Mouse (Mus musculus) forebrain, embryonic 10.5 days (tissue): ENCODE data around the gene Nlrc5. TPM values are rescaled to one million over a fixed set of nuclear protein-coding genes. Genes with fewer than 3 reads are reported as not detected.

Source experiments
- DNase-seq: peaks from one replicate; pipeline ENCODE4 v3.0.0-alpha.2; 2017; ENCODE audit warnings: low spot score; ENCODE audit errors: extremely low spot score
- H3K27ac ChIP-seq: fragments of 300-500 bp; sonication (generic); 2 replicates; pipeline ENCODE4 v1.5.1; 2016; ENCODE audit warnings: mild to moderate bottlenecking
- H3K27me3 ChIP-seq: fragments of 300-500 bp; sonication (generic); 2 replicates; pipeline ENCODE4 v1.6.1; 2016; ENCODE audit warnings: mild to moderate bottlenecking; ENCODE audit not compliant: poor library complexity, severe bottlenecking
- H3K36me3 ChIP-seq: fragments of 300-500 bp; sonication (generic); replicated peaks from 2 replicates; pipeline ENCODE4 v1.6.1; 2016; ENCODE audit warnings: mild to moderate bottlenecking, moderate library complexity
- H3K4me1 ChIP-seq: fragments of 300-500 bp; sonication (generic); 2 replicates; pipeline ENCODE4 v1.6.1; 2016
- H3K4me3 ChIP-seq: fragments of 300-500 bp; sonication (generic); 2 replicates; pipeline ENCODE4 v1.5.1; 2016; ENCODE audit warnings: mild to moderate bottlenecking, moderate library complexity
- H3K9me3 ChIP-seq: fragments of 300-500 bp; sonication (generic); 2 replicates; pipeline ENCODE4 v1.6.1; 2016; ENCODE audit warnings: mild to moderate bottlenecking, moderate library complexity
- WGBS: fragments of 180-500 bp; shearing (Covaris S2); methylation state at CpG from one replicate; pipeline ENCODE4 v1.1.7; 2016; 5-methylcytosine and 5-hydroxymethylcytosine counted together
- polyA plus RNA-seq: library from polyadenylated mRNA; unstranded; fragments of >200 nt; fragmentation: Nextera tagmentation; extraction: Ambion mirVana; gene quantifications from 2 replicates; pipeline ENCODE4 v1.2.1, GENCODE M21; 2016

Gene Nlrc5
- polyA plus RNA-seq, 1 experiment from 2014 or later, result 0.25 TPM

GRCm38 (mm10) chr8:94482051-94482450, 47.9 kb downstream of the Nlrc5 start:
- WGBS, result 13% methylated on average over 6 of the region's 6 CpGs

DNA sequence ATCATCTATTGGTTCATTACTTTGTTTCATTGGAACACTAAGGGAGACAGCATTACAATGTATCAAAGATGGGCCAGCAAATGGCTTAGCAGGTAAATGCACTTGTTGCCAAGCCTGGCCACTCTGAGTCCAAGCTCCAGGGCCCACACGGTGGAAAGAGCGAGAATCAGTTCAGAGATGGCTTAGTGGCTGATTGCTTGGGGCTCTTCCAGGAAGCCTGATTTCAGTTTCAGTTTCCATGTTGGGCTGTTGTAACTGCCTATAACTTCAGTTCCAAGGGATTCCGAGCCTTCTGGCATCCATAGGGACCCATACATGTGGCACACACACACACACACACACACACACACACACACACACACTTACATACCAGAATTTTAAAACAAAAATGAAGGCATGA, 51.1 kb downstream of the Nlrc5 start:
- DNase-seq, result no peak
- H3K36me3 ChIP-seq, result no peaks in the 10 kb centered on the region
- H3K27me3 ChIP-seq, result no peaks in the 10 kb centered on the region
- WGBS, result 76% methylated on average over 3 of the region's 3 CpGs
- no peak overlapping the region for H3K4me3 ChIP-seq
- H3K27ac ChIP-seq, result no peak overlapping the region
- H3K4me1 ChIP-seq, result peaks cover 3% of the 10 kb centered on the region; the same call in 1 of the 2 replicates
- H3K9me3 ChIP-seq, result no peaks in the 10 kb centered on the region

More at GRCm38 (mm10) chr8:94482051-94482450, 47.9 kb downstream of the Nlrc5 start:
- H3K4me3 ChIP-seq, result no peak overlapping the region
- no peaks in the 10 kb centered on the region for H3K36me3 ChIP-seq
- H3K4me1 ChIP-seq, result peaks cover 3% of the 10 kb centered on the region; the same call in 1 of the 2 replicates
- no peak overlapping the region for H3K27ac ChIP-seq
- no peaks in the 10 kb centered on the region for H3K9me3 ChIP-seq
- DNase-seq, result no peak
- H3K27me3 ChIP-seq, result no peaks in the 10 kb centered on the region

- Histone ChIP-seq H3K9me3 (no peaks in the 10 kb centered on the region), H3K4me3 (no peak overlapping the region), H3K36me3 (no peaks in the 10 kb centered on the region), H3K4me1 (peaks cover 3% of the 10 kb centered on the region; the same call in 1 of the 2 replicates), H3K27ac (no peak overlapping the region), H3K27me3 (no peaks in the 10 kb centered on the region)
- DNase-seq, result peak; percentile 29
- 19% methylated on average over 2 of the region's 2 CpGs for WGBS
Observed at GRCm38 (mm10) chr8:94485882-94486281, 51.7 kb downstream of the Nlrc5 start.

DNA sequence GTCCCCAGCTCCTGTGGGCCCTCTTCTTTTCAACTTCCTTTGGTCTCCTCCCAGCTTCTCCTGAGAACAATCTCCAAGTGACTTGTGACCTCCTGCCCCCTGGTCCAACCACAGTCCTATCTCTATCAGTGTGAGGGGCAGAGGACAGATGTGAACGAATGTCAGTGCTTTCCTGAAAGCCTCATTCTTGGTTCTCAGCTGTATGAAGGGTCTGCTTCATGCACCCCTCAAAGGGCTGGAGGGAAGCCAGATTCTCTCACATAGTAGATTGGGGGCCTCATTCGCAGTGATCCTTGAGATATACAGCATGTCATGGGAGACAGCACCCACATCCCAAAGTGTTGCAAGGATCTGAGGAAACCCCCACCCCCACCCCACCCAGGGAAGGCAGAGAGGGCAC, 53.9 kb downstream of the Nlrc5 start:
- Histone ChIP-seq H3K9me3 (no peaks in the 10 kb centered on the region), H3K36me3 (no peaks in the 10 kb centered on the region), H3K27ac (no peak overlapping the region), H3K4me3 (no peak overlapping the region), H3K27me3 (no peaks in the 10 kb centered on the region; the same call in 1 of the 2 replicates), H3K4me1 (peaks cover 16% of the 10 kb centered on the region)
- 71% methylated on average over 2 of the region's 2 CpGs for WGBS
- no peak for DNase-seq

DNA sequence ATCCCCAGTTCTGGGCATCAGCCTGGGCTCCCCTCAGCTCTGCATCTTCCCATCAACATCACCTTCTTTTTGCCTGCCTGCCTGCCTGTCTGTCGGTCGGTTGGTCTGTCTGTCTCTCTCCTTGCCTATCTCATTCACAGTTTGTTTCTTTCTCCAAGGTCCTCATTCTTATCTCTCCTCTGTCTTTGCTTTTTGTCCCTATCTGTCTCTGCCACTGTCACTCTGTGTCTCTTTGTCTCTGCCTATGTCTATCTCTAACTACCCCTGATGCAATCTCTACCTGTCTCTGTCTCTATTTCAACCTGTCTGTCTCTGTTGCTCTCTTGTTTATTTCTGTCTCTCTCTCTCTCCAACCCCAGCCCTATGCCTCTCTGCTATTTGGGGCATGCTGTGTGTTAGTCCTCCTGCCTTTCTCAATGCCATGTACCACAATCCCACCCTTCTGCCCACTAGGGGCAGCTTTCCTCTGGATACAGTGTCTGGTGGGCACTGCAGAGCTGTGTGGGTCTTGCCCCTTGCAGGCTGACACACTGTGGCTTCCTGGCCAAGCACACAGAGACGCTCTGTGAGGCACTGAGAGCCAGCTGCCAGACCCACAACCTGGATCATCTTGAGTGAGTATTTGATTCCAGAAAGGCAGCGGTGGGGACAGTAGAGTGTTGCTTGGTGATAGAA, 55.8 kb downstream of the Nlrc5 start:
- Histone ChIP-seq H3K27ac (no peak overlapping the region), H3K9me3 (no peaks in the 10 kb centered on the region), H3K4me1 (peaks cover 16% of the 10 kb centered on the region), H3K27me3 (no peaks in the 10 kb centered on the region; the same call in 1 of the 2 replicates), H3K4me3 (no peak overlapping the region), H3K36me3 (no peaks in the 10 kb centered on the region)
- no peak for DNase-seq
- 79% methylated on average over 4 of the region's 4 CpGs for WGBS

- Histone ChIP-seq H3K36me3 (no peaks in the 10 kb centered on the region), H3K4me3 (peak overlapping the region; percentile 50), H3K4me1 (peaks cover 12% of the 10 kb centered on the region), H3K27ac (peak overlapping the region; percentile 83), H3K27me3 (no peaks in the 10 kb centered on the region; the same call in 1 of the 2 replicates), H3K9me3 (no peaks in the 10 kb centered on the region)
- DNase-seq, result peak; percentile 87
- 6% methylated on average over 15 of the region's 15 CpGs for WGBS
Observed at GRCm38 (mm10) chr8:94492021-94492681, 58.0 kb downstream of the Nlrc5 start.

- no peaks in the 10 kb centered on the region for H3K36me3 ChIP-seq
- WGBS, result 45% methylated on average over 1 of the region's 1 CpGs
- no peak overlapping the region for H3K27ac ChIP-seq
- H3K27me3 ChIP-seq, result no peaks in the 10 kb centered on the region; the same call in 1 of the 2 replicates
- H3K4me1 ChIP-seq, result peaks cover 12% of the 10 kb centered on the region
- no peak for DNase-seq
- no peak overlapping the region for H3K4me3 ChIP-seq
- H3K9me3 ChIP-seq, result no peaks in the 10 kb centered on the region
Observed at GRCm38 (mm10) chr8:94493240-94493639, 59.1 kb downstream of the Nlrc5 start.

DNA sequence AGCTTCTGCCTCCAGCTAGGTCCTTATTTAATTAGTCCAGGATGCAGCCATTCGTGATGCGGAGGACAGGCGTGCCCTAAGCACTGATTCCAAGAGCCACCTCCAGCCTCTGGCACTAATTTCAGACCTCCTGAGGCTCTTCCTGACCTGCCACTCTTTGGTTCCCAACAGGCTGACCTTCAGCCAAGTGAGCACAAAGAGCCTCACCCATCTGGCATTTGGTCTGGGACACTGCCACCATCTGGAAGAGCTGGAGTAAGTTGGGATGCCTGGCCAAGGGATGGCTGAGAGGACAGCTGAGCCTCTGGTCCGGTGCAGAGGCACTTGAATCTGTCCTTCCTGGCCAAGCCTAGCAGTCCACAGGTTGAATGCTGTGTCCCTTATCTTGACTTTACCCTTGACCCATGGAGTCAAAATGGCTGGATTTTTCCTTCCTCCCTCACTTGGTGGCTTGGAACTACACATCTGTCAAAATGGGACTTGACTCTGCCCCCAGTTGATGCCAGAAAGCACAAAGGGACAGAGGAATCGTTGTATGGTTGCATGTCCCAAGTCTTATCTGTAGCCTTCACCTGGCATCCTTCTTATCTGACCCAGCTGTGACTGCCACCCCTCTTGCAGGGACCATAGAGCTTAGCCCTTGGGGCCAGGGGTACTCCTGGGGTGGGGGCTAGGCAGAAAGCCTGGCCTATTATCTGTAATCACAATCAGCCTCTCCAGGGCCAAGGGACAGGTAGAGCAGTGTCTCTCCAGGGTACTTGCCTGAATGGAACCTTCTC, 81.5 kb downstream of the Nlrc5 start:
- Histone ChIP-seq H3K4me1 (peaks cover 11% of the 10 kb centered on the region), H3K4me3 (no peak overlapping the region), H3K36me3 (no peaks in the 10 kb centered on the region), H3K9me3 (no peaks in the 10 kb centered on the region), H3K27ac (no peak overlapping the region), H3K27me3 (no peaks in the 10 kb centered on the region)
- WGBS, result 73% methylated on average over 5 of the region's 5 CpGs
- no peak for DNase-seq

DNA sequence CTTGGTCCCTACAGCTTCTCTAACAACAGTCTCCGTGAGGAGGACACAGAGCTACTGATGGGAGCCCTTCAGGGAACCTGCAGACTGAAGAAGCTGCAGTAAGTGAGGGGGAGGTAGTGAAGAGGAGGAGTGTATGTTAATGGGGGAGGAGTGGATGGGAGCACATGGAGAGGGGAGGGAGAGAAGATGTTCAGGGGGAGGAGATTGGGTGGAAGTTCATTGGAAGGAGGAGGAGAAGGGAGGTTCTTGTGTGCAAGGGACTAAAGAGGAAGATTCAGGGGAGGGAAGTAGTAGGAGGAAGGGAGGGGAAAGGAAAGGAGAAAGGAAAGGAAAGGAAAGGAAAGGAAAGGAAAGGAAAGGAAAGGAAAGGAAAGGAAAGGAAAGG, 82.0 kb downstream of the Nlrc5 start:
- Histone ChIP-seq H3K4me3 (no peak overlapping the region), H3K36me3 (no peaks in the 10 kb centered on the region), H3K27ac (no peak overlapping the region), H3K27me3 (no peaks in the 10 kb centered on the region), H3K9me3 (no peaks in the 10 kb centered on the region), H3K4me1 (peaks cover 11% of the 10 kb centered on the region)
- 41% methylated on average over 1 of the region's 1 CpGs for WGBS
- DNase-seq, result no peak

DNA sequence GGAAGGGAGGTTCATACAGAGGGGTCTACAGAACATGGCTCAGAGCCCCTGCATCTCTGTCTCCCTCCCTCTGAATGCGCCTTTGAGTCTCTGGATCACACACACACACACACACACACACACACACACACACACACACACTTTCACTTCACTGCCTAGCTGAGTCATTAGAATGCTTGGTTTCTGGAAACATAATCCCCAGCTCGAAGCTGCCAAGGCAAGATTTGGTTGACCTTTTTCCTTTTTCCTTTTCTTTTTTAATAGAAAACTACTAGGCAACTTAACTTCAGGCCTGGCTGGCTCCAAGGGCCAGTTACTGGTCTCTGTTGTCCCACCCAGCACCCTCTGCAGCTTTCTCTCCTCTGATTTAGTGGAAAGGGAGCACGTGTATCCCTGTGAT, 82.6 kb downstream of the Nlrc5 start:
- no peak for DNase-seq
- Histone ChIP-seq H3K36me3 (no peaks in the 10 kb centered on the region), H3K9me3 (no peaks in the 10 kb centered on the region), H3K27ac (no peak overlapping the region), H3K4me3 (no peak overlapping the region), H3K27me3 (no peaks in the 10 kb centered on the region), H3K4me1 (peaks cover 11% of the 10 kb centered on the region)
- WGBS, result 77% methylated on average over 3 of the region's 3 CpGs

GRCm38 (mm10) chr8:94518331-94518730, 84.2 kb downstream of the Nlrc5 start:
- no peak overlapping the region for H3K4me3 ChIP-seq
- 83% methylated on average over 10 of the region's 10 CpGs for WGBS
- no peaks in the 10 kb centered on the region for H3K9me3 ChIP-seq
- H3K27me3 ChIP-seq, result no peaks in the 10 kb centered on the region
- no peak overlapping the region for H3K27ac ChIP-seq
- DNase-seq, result no peak
- H3K4me1 ChIP-seq, result peaks cover 11% of the 10 kb centered on the region
- H3K36me3 ChIP-seq, result no peaks in the 10 kb centered on the region

DNA sequence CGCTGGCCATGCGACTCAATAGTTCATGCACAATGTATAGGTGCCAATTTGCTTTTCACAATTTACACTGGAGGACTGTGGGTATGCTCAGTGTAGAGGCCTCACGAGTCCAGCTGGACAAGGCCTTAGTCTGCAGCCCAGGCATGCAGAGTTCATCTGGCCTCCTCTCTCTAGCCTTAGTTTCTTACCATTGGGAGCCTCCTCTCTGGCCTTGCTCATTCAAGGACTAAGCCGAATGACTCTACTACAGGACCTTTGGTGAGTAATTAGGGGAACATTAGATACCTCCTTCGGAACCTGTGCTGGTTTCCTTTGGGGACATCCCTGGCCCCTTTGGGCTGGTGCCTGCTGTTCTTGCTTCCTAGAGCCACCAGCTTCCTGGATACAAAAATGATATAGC, 84.9 kb downstream of the Nlrc5 start:
- no peaks in the 10 kb centered on the region for H3K9me3 ChIP-seq
- no peaks in the 10 kb centered on the region for H3K27me3 ChIP-seq
- no peak overlapping the region for H3K4me3 ChIP-seq
- 90% methylated on average over 5 of the region's 5 CpGs for WGBS
- H3K36me3 ChIP-seq, result no peaks in the 10 kb centered on the region
- H3K4me1 ChIP-seq, result peaks cover 11% of the 10 kb centered on the region
- no peak for DNase-seq
- H3K27ac ChIP-seq, result no peak overlapping the region

DNA sequence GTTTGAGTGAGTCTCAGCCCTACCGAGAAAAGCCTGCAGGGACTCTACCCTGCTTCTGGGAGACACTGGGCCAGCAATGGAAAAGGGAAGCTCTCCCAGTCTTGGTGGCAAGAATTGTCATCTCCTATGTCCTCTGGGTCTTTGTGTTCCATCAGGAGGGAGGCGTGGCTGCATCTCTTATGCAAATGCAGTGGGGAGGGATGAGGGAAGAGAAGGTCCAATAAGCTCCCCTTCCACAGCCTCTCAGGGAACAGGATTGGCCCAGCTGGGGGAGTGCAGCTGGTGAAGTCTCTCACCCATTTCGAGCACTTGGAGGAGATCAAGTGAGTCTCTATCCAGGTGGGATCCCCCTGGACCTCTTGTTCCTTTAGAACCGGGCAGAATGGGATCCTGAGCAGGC, 87.3 kb downstream of the Nlrc5 start:
- no peaks in the 10 kb centered on the region for H3K36me3 ChIP-seq
- 56% methylated on average over 4 of the region's 4 CpGs for WGBS

More for the DNA sequence above, 87.3 kb downstream of the Nlrc5 start:
- no peak overlapping the region for H3K4me3 ChIP-seq
- H3K9me3 ChIP-seq, result no peaks in the 10 kb centered on the region
- no peak for DNase-seq
- H3K4me1 ChIP-seq, result no peaks in the 10 kb centered on the region
- H3K27ac ChIP-seq, result no peak overlapping the region
- H3K27me3 ChIP-seq, result no peaks in the 10 kb centered on the region
